Mouse (Mus musculus): ENCODE data around the gene Zfp973.
A peak's percentile ranks its signal among the peaks of the same experiment; 100 is the strongest.
"Not testable (repeated sequence)": the region's sequence is repeated elsewhere in the genome, so short reads cannot be mapped to it uniquely, and the experiment has no call there.

The Zfp973 gene

DNA sequence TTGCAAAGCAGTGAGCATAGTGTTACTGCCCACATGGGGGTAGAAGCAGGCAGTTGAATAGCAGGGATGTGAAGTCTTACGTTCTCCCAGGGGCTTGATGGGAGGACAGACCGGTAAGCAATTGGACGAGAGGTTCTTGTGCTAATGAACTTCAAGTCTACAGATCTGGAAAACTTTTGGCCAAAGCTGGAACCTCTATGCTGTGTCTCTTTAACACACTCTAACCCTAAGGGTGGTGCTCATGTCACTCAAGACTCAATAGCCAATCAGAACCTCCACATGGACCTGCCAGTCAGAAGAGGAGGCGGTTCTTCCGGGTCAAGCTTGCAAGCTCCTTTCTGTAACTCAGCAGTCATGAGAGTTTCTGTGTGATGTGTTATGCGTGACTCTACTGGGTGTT lies at the start of gene Zfp973:
Gene Zfp973, plus strand, starts transcription at position 301 of the 400 bp plus-strand sequence.
- DNase-seq (ENCODE audit: low spot score): not testable (repeated sequence)

DNA sequence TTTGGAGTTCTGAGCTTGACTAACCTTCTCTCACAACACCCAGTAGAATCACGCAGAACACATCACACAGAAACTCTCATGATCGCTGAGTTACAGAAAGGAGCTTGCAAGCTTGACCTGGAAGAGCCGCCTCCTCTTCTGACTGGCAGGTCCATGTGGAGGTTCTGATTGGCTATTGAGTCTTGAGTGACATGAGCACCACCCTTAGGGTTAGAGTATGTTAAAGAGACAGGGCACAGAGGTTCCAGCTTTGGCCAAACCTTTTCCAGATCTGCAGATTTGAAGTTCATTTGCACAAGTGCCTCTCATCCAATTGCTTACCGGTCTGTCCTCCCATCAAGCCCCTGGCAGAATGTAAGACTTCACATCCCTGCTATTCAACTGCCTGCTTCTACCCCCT lies 34.1 kb upstream of the Zfp973 start, which contains the start of gene Gm14308:
Gene Gm14308, minus strand, starts transcription at position 101 of the 400 bp plus-strand sequence.
- not testable (repeated sequence) for DNase-seq (ENCODE audit: low spot score)

DNA sequence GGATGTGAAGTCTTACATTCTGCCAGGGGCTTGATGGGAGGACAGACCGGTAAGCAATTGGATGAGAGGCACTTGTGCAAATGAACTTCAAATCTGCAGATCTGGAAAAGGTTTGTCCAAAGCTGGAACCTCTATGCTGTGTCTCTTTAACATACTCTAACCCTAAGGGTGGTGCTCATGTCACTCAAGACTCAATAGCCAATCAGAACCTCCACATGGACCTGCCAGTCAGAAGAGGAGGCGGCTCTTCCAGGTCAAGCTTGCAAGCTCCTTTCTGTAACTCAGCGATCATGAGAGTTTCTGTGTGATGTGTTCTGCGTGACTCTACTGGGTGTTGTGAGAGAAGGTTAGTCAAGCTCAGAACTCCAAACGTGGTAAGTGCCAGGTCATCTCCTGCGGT lies 37.7 kb downstream of the Zfp973 start, which contains the start of gene Gm14305:
Gene Gm14305, plus strand, starts transcription at position 278 of the 400 bp plus-strand sequence.
- peak; percentile 1 for DNase-seq (ENCODE audit: low spot score)
